Mouse (Mus musculus): Measurements from ENCODE around the gene Kcnj4.

The Kcnj4 gene

GRCm38 (mm10) chr15:79453831-79454230 is 51.2 kb downstream of the Kcnj4 start:
- DNase-seq: no peak

- no peak for DNase-seq
Measured at GRCm38 (mm10) chr15:79448041-79448440, 57.0 kb downstream of the Kcnj4 start.

- DNase-seq: no peak
Measured at GRCm38 (mm10) chr15:79445786-79446654, 59.0 kb downstream of the Kcnj4 start.

GRCm38 (mm10) chr15:79443856-79444410 is 61.1 kb downstream of the Kcnj4 start:
- DNase-seq: no peak

- DNase-seq: no peak
Measured at GRCm38 (mm10) chr15:79442961-79443518, 62.0 kb downstream of the Kcnj4 start.

- no peak for DNase-seq
Measured at GRCm38 (mm10) chr15:79442257-79442611, 62.8 kb downstream of the Kcnj4 start.

GRCm38 (mm10) chr15:79441331-79442256 is 63.4 kb downstream of the Kcnj4 start:
- peak; percentile 91 for DNase-seq

GRCm38 (mm10) chr15:79440651-79441330 is 64.2 kb downstream of the Kcnj4 start:
- DNase-seq: no peak

GRCm38 (mm10) chr15:79440223-79440622 is 64.8 kb downstream of the Kcnj4 start:
- DNase-seq: peak; percentile 37

GRCm38 (mm10) chr15:79439386-79439785 is 65.7 kb downstream of the Kcnj4 start:
- DNase-seq: no peak

- DNase-seq: no peak
Measured at GRCm38 (mm10) chr15:79438816-79439215, 66.2 kb downstream of the Kcnj4 start.

- no peak for DNase-seq
Measured at GRCm38 (mm10) chr15:79438209-79438810, 66.7 kb downstream of the Kcnj4 start.

- DNase-seq: no peak
Measured at GRCm38 (mm10) chr15:79437541-79438208, 67.4 kb downstream of the Kcnj4 start.

GRCm38 (mm10) chr15:79436481-79436921 is 68.5 kb downstream of the Kcnj4 start:
- no peak for DNase-seq

GRCm38 (mm10) chr15:79435191-79435671 is 69.8 kb downstream of the Kcnj4 start:
- DNase-seq: no peak

Data from thymus, postnatal 4 days (tissue).